Mouse (Mus musculus): ENCODE data around the gene Zfp790.

Zfp790 gene

GRCm38 (mm10) chr7:29815910-29816429 is at the start of gene Zfp790:
Zfp790 (plus strand) TSS chr7:29816114.
- peak; percentile 88 for DNase-seq (ENCODE audit: low read depth, low spot score)

DNA sequence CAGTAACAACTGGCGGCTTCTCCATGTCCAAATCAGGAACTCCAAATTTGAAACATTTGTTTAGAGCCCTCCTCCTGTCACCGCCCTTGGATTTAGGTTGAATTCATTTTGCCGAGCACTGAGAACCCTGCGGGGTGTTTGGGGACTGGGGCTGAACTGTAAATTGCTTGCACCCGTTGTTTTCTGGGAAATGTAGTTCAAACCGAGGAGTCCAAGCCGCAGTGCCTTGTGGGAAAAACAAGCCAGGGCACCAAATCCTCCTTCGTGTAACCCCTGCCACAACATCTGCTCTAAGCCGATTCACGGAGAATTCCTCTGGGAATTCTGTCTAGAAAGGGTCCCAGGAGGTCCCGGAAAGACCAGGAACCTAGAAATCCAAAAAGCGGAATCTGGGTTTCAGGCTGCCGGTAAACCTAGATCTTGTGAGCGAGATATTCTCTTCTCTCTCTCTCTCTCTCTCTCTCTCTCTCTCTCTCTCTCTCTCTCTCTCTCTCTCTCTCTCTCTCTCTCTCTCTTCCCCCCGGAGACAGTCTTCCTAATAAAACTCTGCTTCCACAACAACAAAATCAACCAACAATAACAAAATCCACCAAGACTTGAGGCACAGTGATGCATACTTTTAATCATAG is 48.7 kb upstream of the Zfp790 start:
- peak; percentile 67 for DNase-seq (ENCODE audit: low read depth, low spot score)

GRCm38 (mm10) chr7:29768090-29768900 is 47.6 kb upstream of the Zfp790 start, which contains the start of gene Zfp84:
Zfp84 (plus strand) TSS chr7:29768552.
- DNase-seq (ENCODE audit: low read depth, low spot score), result peak; percentile 83

GRCm38 (mm10) chr7:29768980-29769379 is 46.9 kb upstream of the Zfp790 start:
- DNase-seq (ENCODE audit: low read depth, low spot score), result no peak

DNA sequence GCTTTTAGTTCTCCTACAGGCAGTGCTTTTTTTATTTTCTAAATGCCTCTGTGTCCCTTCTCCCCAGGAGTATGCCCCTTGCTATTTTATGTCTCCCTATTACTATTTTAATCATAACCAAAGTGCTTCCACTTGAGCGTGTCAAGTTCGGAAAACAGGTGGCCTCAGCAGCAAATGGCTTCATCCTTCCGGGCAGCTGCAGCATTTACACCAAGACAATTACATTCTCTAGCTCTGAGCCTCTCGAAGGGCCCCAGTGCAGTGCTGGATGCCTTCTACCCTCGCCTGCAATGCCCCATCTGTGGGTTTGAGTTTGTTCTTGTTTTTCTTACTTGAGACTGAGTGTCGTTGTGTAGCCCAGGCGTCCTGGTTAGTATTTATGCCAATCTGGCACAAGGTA is 42.4 kb upstream of the Zfp790 start:
- DNase-seq (ENCODE audit: low read depth, low spot score), result no peak

DNA sequence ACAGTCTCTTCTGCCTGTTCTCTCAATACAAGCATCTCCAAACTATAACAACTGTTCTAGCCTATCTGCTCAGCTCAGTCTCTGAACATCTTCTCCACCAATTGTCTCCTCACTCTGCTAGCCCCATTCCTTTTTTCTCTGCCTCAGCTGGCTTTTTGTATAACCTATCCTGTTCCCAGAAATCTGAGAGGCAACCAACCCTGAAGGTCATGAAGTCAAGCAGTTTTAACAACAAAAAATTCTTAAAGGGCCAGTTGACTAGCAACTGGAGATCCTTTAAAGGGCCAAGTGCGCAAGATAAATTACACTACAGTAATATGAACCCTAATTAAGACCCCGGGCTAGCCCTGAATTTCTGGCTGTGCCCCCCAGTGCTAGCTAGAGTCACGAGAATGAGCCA is 41.5 kb upstream of the Zfp790 start:
- no peak for DNase-seq (ENCODE audit: low read depth, low spot score)

- no peak for DNase-seq (ENCODE audit: low read depth, low spot score)
Observed at GRCm38 (mm10) chr7:29776568-29776967, 39.3 kb upstream of the Zfp790 start.

- no peak for DNase-seq (ENCODE audit: low read depth, low spot score)
Observed at GRCm38 (mm10) chr7:29777372-29777771, 38.5 kb upstream of the Zfp790 start.

GRCm38 (mm10) chr7:29783871-29784551 is 31.9 kb upstream of the Zfp790 start, which contains the start of gene Zfp30:
Zfp30 (plus strand) TSS chr7:29783998.
- peak; percentile 92 for DNase-seq (ENCODE audit: low read depth, low spot score)

- no peak for DNase-seq (ENCODE audit: low read depth, low spot score)
Observed at GRCm38 (mm10) chr7:29785023-29785422, 30.9 kb upstream of the Zfp790 start.

- DNase-seq (ENCODE audit: low read depth, low spot score), result no peak
Observed at GRCm38 (mm10) chr7:29785888-29786287, 30.0 kb upstream of the Zfp790 start.

GRCm38 (mm10) chr7:29792906-29793305 is 23.0 kb upstream of the Zfp790 start:
- no peak for DNase-seq (ENCODE audit: low read depth, low spot score)

DNA sequence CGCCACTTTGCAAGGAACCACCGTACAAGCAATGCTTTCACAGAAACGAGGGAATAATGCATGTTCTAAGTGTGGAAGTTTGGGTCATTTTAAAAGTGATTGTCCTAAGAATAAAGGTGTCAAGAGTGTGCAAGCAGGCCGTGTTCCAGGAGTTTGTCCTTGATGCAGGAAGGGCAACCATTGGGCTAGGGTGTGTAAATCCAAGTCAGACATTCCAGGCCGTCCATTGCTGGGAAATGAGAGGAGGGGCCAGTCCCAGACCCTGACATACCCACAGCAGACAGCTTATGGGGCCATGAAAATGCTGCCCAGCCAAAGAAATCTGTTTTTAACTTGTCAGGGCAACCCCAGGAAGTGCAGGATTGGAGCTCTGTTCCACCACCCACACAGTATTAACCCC is 8.9 kb upstream of the Zfp790 start:
- DNase-seq (ENCODE audit: low read depth, low spot score), result no peak

DNA sequence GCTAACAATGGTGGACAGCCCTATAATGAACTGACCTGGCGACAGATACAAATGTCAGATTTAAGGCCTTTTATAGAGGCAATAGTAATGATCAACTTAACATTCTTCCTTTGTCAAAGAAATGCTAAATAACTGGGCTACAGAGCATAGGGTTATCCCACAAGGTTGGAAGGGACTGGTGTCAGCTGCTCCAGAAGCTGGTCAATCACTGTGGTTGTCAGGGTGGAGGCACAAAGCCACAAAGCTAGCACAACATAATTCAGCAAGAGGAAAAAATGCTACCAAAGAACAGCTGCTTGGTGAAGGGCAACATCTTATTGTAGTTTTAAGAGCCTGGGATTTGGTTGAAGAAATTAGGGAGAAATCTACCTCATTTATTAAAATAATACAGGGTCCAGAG is 3.7 kb upstream of the Zfp790 start:
- DNase-seq (ENCODE audit: low read depth, low spot score), result no peak

- DNase-seq (ENCODE audit: low read depth, low spot score), result no peak
Observed at GRCm38 (mm10) chr7:29814381-29814780, 1.5 kb upstream of the Zfp790 start.

GRCm38 (mm10) chr7:29815061-29815784 is 691 bp upstream of the Zfp790 start:
- DNase-seq (ENCODE audit: low read depth, low spot score), result no peak

DNA sequence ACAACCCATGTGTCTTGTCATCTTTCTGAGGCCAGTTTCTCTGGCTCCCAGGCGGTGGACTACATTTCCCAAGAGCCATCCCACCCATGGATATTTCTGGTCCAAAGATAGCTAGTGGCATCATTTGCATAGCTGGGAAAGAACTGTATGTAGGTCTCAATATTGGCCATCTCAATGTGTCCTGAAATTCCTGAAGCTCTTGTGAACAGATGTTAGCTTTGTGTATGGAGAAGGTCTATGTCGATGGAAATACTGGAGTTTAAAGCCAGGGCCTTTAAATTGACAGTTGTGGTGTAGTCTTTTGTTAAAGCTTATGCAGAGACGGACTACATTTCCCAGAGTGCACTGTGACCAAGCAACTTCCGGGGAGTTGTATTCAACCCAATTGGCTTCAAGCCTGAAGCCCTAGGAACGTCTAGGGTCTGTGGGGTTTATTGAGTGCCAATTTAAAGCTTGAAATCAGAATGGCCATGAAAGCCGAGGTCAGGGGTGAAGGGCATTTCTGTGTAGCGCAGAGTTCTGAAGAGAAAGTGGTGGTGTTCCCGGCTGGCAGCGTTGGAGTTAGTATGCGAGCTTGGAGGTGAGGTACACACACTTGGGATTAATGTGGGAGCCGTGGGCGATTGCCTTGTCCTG is 2.8 kb downstream of the Zfp790 start:
- DNase-seq (ENCODE audit: low read depth, low spot score), result peak; percentile 70

- DNase-seq (ENCODE audit: low read depth, low spot score), result no peak
Observed at GRCm38 (mm10) chr7:29828001-29828400, 12.1 kb downstream of the Zfp790 start.

GRCm38 (mm10) chr7:29829804-29830203 is 13.9 kb downstream of the Zfp790 start:
- no peak for DNase-seq (ENCODE audit: low read depth, low spot score)

DNA sequence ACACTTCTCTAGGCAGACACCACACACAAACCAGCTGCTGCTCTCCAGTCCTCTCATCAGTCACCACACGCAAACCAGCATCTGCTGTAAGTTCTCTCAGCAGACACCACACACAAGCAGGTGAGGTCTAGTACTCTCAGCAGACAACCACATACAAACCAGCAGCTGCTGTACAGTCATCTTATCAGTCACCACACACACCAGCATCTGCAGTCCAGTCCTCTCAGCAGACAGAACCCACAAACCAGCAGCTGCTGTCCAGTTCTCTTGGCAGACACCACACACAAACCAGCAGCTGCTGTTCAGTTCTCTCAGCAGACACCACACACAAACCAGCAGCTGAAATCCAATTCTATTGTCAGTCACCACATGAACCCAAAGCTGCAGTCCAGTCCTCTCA is 20.9 kb downstream of the Zfp790 start:
- no peak for DNase-seq (ENCODE audit: low read depth, low spot score)

- no peak for DNase-seq (ENCODE audit: low read depth, low spot score)
Observed at GRCm38 (mm10) chr7:29839256-29839655, 23.3 kb downstream of the Zfp790 start.

Data from embryo, embryonic 11.5 days (tissue).